Mouse (Mus musculus): Measurements from ENCODE around the gene Olfr177. TPM values are rescaled to one million over a fixed set of nuclear protein-coding genes. Genes with fewer than 3 reads are reported as not detected.

Gene Olfr177
- not detected in 2 replicates for polyA plus RNA-seq (2016; fragmentation: Nextera tagmentation; extraction: Ambion mirVana)

DNA sequence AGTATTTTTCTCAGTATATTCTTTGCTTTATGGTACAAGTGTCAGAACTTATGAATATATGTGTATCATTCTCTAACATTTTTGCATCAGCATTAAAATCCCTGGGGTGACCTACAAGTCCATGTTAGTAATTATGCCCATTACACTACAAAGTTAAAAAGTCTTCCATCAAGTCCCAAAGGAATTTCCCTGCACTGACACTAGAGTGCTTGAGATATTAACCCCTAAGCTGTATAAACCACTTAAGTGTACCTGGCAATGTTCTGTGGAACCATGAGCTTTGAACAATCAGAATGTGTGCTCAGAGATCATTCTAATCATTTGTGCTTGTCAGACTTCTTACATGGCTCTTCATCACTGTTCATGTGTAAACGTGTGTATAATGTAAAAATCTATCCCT lies at the start of gene Olfr177:
Gene Olfr177, minus strand, starts transcription at position 101 of the 400 bp plus-strand sequence.
- no peaks in the 10 kb centered on the region for H3K9me3 ChIP-seq
- no peak within 1 kb of the TSS for H3K9ac ChIP-seq
- WGBS = 63% methylated on average over 1 of the region's 1 CpGs
- H3K4me1 ChIP-seq = no peaks in the 10 kb centered on the region
- no peak within 1 kb of the TSS for H3K4me2 ChIP-seq (replicated peaks)
- no peak within 1 kb of the TSS for H3K4me3 ChIP-seq
- no peak within 1 kb of the TSS for H3K27ac ChIP-seq
- H3K36me3 ChIP-seq = no peaks in the 10 kb centered on the region
- no peak for ATAC-seq (ENCODE audit: low FRiP score, low read depth)
- no peaks in the 10 kb centered on the region for H3K27me3 ChIP-seq (replicated peaks)

- no peaks in the 10 kb centered on the region for H3K36me3 ChIP-seq
- no peak within 1 kb of the TSS for H3K27ac ChIP-seq
- no peak within 1 kb of the TSS for H3K9ac ChIP-seq
- ATAC-seq (ENCODE audit: low FRiP score, low read depth) = no peak
- H3K27me3 ChIP-seq (replicated peaks) = no peaks in the 10 kb centered on the region
- H3K9me3 ChIP-seq = no peaks in the 10 kb centered on the region
- H3K4me1 ChIP-seq = no peaks in the 10 kb centered on the region
- 92% methylated on average over 3 of the region's 3 CpGs for WGBS
- no peak within 1 kb of the TSS for H3K4me3 ChIP-seq
- no peak within 1 kb of the TSS for H3K4me2 ChIP-seq (replicated peaks)
Observed at GRCm38 (mm10) chr16:58891963-58892362, 17.4 kb upstream of the Olfr177 start, which contains the start of gene Olfr178. Olfr178 (minus strand) TSS chr16:58892063.

GRCm38 (mm10) chr16:58884416-58884815 lies 9.8 kb upstream of the Olfr177 start:
- H3K27ac ChIP-seq = no peak overlapping the region
- H3K9me3 ChIP-seq = no peaks in the 10 kb centered on the region
- no peaks in the 10 kb centered on the region for H3K4me1 ChIP-seq
- ATAC-seq (ENCODE audit: low FRiP score, low read depth) = no peak
- no peaks in the 10 kb centered on the region for H3K27me3 ChIP-seq (replicated peaks)
- no peaks in the 10 kb centered on the region for H3K36me3 ChIP-seq
- H3K9ac ChIP-seq = no peak overlapping the region
- 85% methylated on average over 2 of the region's 2 CpGs for WGBS
- H3K4me3 ChIP-seq = no peak overlapping the region
- no peak overlapping the region for H3K4me2 ChIP-seq (replicated peaks)

DNA sequence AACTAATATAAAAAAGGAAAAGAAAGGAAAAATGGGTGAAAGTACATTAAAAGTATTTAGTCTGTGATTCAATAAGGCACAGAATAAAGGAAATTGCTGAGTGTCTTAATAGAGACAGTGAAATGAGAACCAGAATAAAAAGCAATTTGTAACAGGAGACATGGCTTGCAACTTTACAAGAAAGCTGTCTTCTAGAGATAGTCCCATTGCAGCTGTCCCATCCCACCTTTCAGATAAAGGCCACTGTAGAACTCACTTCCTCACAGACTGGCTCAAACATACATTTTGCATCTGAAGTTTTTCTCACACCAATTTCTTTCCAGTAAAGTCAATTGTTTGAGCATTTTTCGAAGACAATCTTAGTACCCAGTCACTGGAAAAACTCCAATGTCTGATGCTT lies 13.1 kb downstream of the Olfr177 start:
- Histone ChIP-seq H3K9me3 (no peaks in the 10 kb centered on the region), H3K4me2 (replicated peaks) (no peak overlapping the region), H3K4me3 (no peak overlapping the region), H3K27me3 (replicated peaks) (no peaks in the 10 kb centered on the region), H3K27ac (no peak overlapping the region), H3K4me1 (no peaks in the 10 kb centered on the region), H3K9ac (no peak overlapping the region), H3K36me3 (no peaks in the 10 kb centered on the region)
- no peak for ATAC-seq (ENCODE audit: low FRiP score, low read depth)
- 78% methylated on average over 1 of the region's 1 CpGs for WGBS

- Histone ChIP-seq H3K27me3 (replicated peaks) (no peaks in the 10 kb centered on the region), H3K4me2 (replicated peaks) (no peak overlapping the region), H3K9ac (no peak overlapping the region), H3K4me3 (no peak overlapping the region), H3K27ac (no peak overlapping the region), H3K4me1 (no peaks in the 10 kb centered on the region), H3K36me3 (no peaks in the 10 kb centered on the region), H3K9me3 (no peaks in the 10 kb centered on the region)
- 91% methylated on average over 2 of the region's 2 CpGs for WGBS
- ATAC-seq (ENCODE audit: low FRiP score, low read depth) = no peak
Observed at GRCm38 (mm10) chr16:58860032-58860737, 14.4 kb downstream of the Olfr177 start.

GRCm38 (mm10) chr16:58826732-58827319 lies 47.7 kb downstream of the Olfr177 start, which contains the start of gene Olfr175-ps1:
Olfr175-ps1 (minus strand) TSS chr16:58826782.
- no peak within 1 kb of the TSS for H3K4me3 ChIP-seq
- ATAC-seq (ENCODE audit: low FRiP score, low read depth) = no peak
- no peaks in the 10 kb centered on the region for H3K9me3 ChIP-seq
- H3K36me3 ChIP-seq = no peaks in the 10 kb centered on the region
- H3K4me1 ChIP-seq = no peaks in the 10 kb centered on the region
- no peaks in the 10 kb centered on the region for H3K27me3 ChIP-seq (replicated peaks)
- no peak within 1 kb of the TSS for H3K27ac ChIP-seq
- WGBS = 88% methylated on average over 1 of the region's 1 CpGs
- H3K9ac ChIP-seq = no peak within 1 kb of the TSS
- no peak within 1 kb of the TSS for H3K4me2 ChIP-seq (replicated peaks)

Other genes with a start within 250 kb of the Olfr177 start
- 0.18 TPM in 1 of 2 replicates, not detected in the other for gene E330017A01Rik, start 236.0 kb downstream of the Olfr177 start, polyA plus RNA-seq (2016; fragmentation: Nextera tagmentation; extraction: Ambion mirVana)
- 19.9 and 20.9 TPM in 2 replicates for gene Cpox, start 204.5 kb downstream of the Olfr177 start, polyA plus RNA-seq (2016; fragmentation: Nextera tagmentation; extraction: Ambion mirVana)
- gene Gpr15, start 155.7 kb downstream of the Olfr177 start, polyA plus RNA-seq (2016; fragmentation: Nextera tagmentation; extraction: Ambion mirVana) = not detected in 2 replicates
- 113 and 121 TPM in 2 replicates for gene Cldnd1, start 146.9 kb downstream of the Olfr177 start, polyA plus RNA-seq (2016; fragmentation: Nextera tagmentation; extraction: Ambion mirVana)
- not detected in 2 replicates for gene Olfr172, start 111.6 kb downstream of the Olfr177 start, polyA plus RNA-seq (2016; fragmentation: Nextera tagmentation; extraction: Ambion mirVana)
- not detected in 2 replicates for gene Olfr173, start 74.5 kb downstream of the Olfr177 start, polyA plus RNA-seq (2016; fragmentation: Nextera tagmentation; extraction: Ambion mirVana)
- gene Olfr175-ps1, start 48.0 kb downstream of the Olfr177 start, polyA plus RNA-seq (2016; fragmentation: Nextera tagmentation; extraction: Ambion mirVana) = not detected in 2 replicates
- not detected in 2 replicates for gene Olfr178, start 17.3 kb upstream of the Olfr177 start, polyA plus RNA-seq (2016; fragmentation: Nextera tagmentation; extraction: Ambion mirVana)
- not detected in 2 replicates for gene Olfr181, start 54.0 kb upstream of the Olfr177 start, polyA plus RNA-seq (2016; fragmentation: Nextera tagmentation; extraction: Ambion mirVana)
- gene Olfr180, start 54.6 kb upstream of the Olfr177 start, polyA plus RNA-seq (2016; fragmentation: Nextera tagmentation; extraction: Ambion mirVana) = not detected in 2 replicates
- not detected in 2 replicates for gene Olfr183, start 120.6 kb upstream of the Olfr177 start, polyA plus RNA-seq (2016; fragmentation: Nextera tagmentation; extraction: Ambion mirVana)
- not detected in 2 replicates for gene Olfr186, start 155.5 kb upstream of the Olfr177 start, polyA plus RNA-seq (2016; fragmentation: Nextera tagmentation; extraction: Ambion mirVana)
- gene Olfr187, start 165.0 kb upstream of the Olfr177 start, polyA plus RNA-seq (2016; fragmentation: Nextera tagmentation; extraction: Ambion mirVana) = not detected in 2 replicates
- not detected in 2 replicates for gene Olfr190, start 203.2 kb upstream of the Olfr177 start, polyA plus RNA-seq (2016; fragmentation: Nextera tagmentation; extraction: Ambion mirVana)
- gene Olfr191, start 215.1 kb upstream of the Olfr177 start, polyA plus RNA-seq (2016; fragmentation: Nextera tagmentation; extraction: Ambion mirVana) = not detected in 2 replicates
- not detected in 2 replicates for gene Olfr193, start 237.1 kb upstream of the Olfr177 start, polyA plus RNA-seq (2016; fragmentation: Nextera tagmentation; extraction: Ambion mirVana)
- gene Olfr194, start 246.3 kb upstream of the Olfr177 start, polyA plus RNA-seq (2016; fragmentation: Nextera tagmentation; extraction: Ambion mirVana) = not detected in 2 replicates

All from neural tube, embryonic 12.5 days (tissue).